Mouse (Mus musculus) heart, embryonic 14.5 days (tissue): ENCODE data around the gene Nup93. TPM values are rescaled to one million over a fixed set of nuclear protein-coding genes. Genes with fewer than 3 reads are reported as not detected.

Experiments used
- ATAC-seq: fragments of 200-750 bp; cut with Nextera tagmentation; 2 replicates; pipeline ENCODE4 v1.8.0; 2017; ENCODE audit warnings: low read depth, moderate TSS enrichment; ENCODE audit not compliant: insufficient number of reproducible peaks, insufficient read depth, low FRiP score
- H3K27ac ChIP-seq, 2 experiments: fragments of 200-500 bp in 1 of 2; fragments of 300-500 bp in 1 of 2; sonication (generic) in 1 of 2; replicated peaks in 1 of 2; 2 replicates each; pipeline ENCODE4 v1.5.1; 2012 to 2014; ENCODE audit warnings: low read depth in 2 of 2, low read length in 2 of 2, control low read depth in 1 of 2, mild to moderate bottlenecking in 1 of 2, mixed read lengths in 1 of 2; ENCODE audit not compliant: control insufficient read depth in 1 of 2, insufficient read depth in 1 of 2
- H3K27me3 ChIP-seq: fragments of 300-500 bp; sonication (generic); 2 replicates; pipeline ENCODE4 v1.6.1; 2014; ENCODE audit warnings: mild to moderate bottlenecking, low read length, control low read depth; ENCODE audit not compliant: control insufficient read depth, insufficient read depth
- H3K36me3 ChIP-seq: fragments of 300-500 bp; sonication (generic); 2 replicates; pipeline ENCODE4 v1.6.1; 2014; ENCODE audit warnings: mild to moderate bottlenecking, control low read depth, low read length, mixed read lengths; ENCODE audit not compliant: control insufficient read depth, insufficient read depth
- H3K4me1 ChIP-seq, 2 experiments: fragments of 200-500 bp in 1 of 2; fragments of 300-500 bp in 1 of 2; sonication (generic) in 1 of 2; 2 replicates each; pipeline ENCODE4 v1.6.1; 2012 to 2014; ENCODE audit warnings: low read length in 2 of 2, control low read depth in 1 of 2, mixed read lengths in 1 of 2; ENCODE audit not compliant: control insufficient read depth in 2 of 2, insufficient read depth in 2 of 2
- H3K4me2 ChIP-seq: fragments of 300-500 bp; sonication (generic); 2 replicates; pipeline ENCODE4 v1.6.1; 2014; ENCODE audit warnings: mild to moderate bottlenecking, low read length
- H3K4me3 ChIP-seq, 2 experiments: fragments of 200-500 bp in 1 of 2; fragments of 300-500 bp in 1 of 2; sonication (generic) in 1 of 2; 2 replicates each; pipeline ENCODE4 v1.5.1; 2012 to 2014; ENCODE audit warnings: low read length in 2 of 2, mild to moderate bottlenecking in 2 of 2, control low read depth in 1 of 2, low read depth in 1 of 2, moderate library complexity in 1 of 2; ENCODE audit not compliant: control insufficient read depth in 1 of 2, insufficient read depth in 1 of 2
- H3K9ac ChIP-seq: fragments of 300-500 bp; sonication (generic); 2 replicates; pipeline ENCODE4 v1.6.1; 2014; ENCODE audit warnings: mild to moderate bottlenecking, low read length
- H3K9me3 ChIP-seq: fragments of 300-500 bp; sonication (generic); 2 replicates; pipeline ENCODE4 v1.6.1; 2016; ENCODE audit warnings: low read length, control low read depth; ENCODE audit not compliant: control insufficient read depth
- WGBS: fragments of 180-500 bp; shearing (Covaris S2); extraction: QIAGEN DNeasy Blood & Tissue Kit; methylation state at CpG from one replicate; pipeline ENCODE4 v1.1.7; 2014; 5-methylcytosine and 5-hydroxymethylcytosine counted together
- polyA plus RNA-seq: library from polyadenylated mRNA; unstranded; fragments of >200 nt; fragmentation: Nextera tagmentation; extraction: Ambion mirVana; gene quantifications from 2 replicates; pipeline ENCODE4 v1.2.1, GENCODE M21; 2014

The Nup93 gene
- polyA plus RNA-seq, 1 experiment from 2014 or later, result 56.9 TPM

GRCm38 (mm10) chr8:94249836-94250435, 35.6 kb downstream of the Nup93 start:
- Histone ChIP-seq H3K4me1 (peaks cover 0 to 5% of the 10 kb centered on the region in 2 experiments; a peak in 1 of 4 replicates), H3K27me3 (no peaks in the 10 kb centered on the region), H3K4me2 (no peak overlapping the region), H3K27ac (no peak overlapping the region), H3K36me3 (no peaks in the 10 kb centered on the region), H3K9ac (no peak overlapping the region), H3K4me3 (no peak overlapping the region), H3K9me3 (no peaks in the 10 kb centered on the region)
- no peak for ATAC-seq
- WGBS, result 71% methylated on average over 2 of the region's 2 CpGs

- Histone ChIP-seq H3K4me3 (no peak overlapping the region), H3K27me3 (no peaks in the 10 kb centered on the region), H3K4me1 (peaks cover 0 to 3% of the 10 kb centered on the region in 2 experiments; a peak in 1 of 4 replicates), H3K27ac (no peak overlapping the region), H3K9me3 (no peaks in the 10 kb centered on the region), H3K36me3 (no peaks in the 10 kb centered on the region), H3K4me2 (no peak overlapping the region), H3K9ac (no peak overlapping the region)
- no peak for ATAC-seq
- 89% methylated on average over 6 of the region's 6 CpGs for WGBS
Observed at GRCm38 (mm10) chr8:94258881-94259280, 44.5 kb downstream of the Nup93 start.

GRCm38 (mm10) chr8:94262626-94263297, 48.4 kb downstream of the Nup93 start:
- H3K4me3 ChIP-seq, result no peak overlapping the region
- H3K9me3 ChIP-seq, result no peaks in the 10 kb centered on the region
- H3K9ac ChIP-seq, result no peak overlapping the region
- H3K36me3 ChIP-seq, result no peaks in the 10 kb centered on the region
- H3K4me1 ChIP-seq, result peaks cover 7 to 20% of the 10 kb centered on the region in 2 experiments
- H3K27ac ChIP-seq, result no peak overlapping the region
- WGBS, result 69% methylated on average over 3 of the region's 3 CpGs
- no peak overlapping the region for H3K4me2 ChIP-seq
- H3K27me3 ChIP-seq, result no peaks in the 10 kb centered on the region
- no peak for ATAC-seq

- Histone ChIP-seq H3K36me3 (no peaks in the 10 kb centered on the region), H3K4me3 (peak overlapping the region; percentile 27 to 30), H3K4me1 (peaks cover 12 to 46% of the 10 kb centered on the region in 2 experiments), H3K27ac (peak overlapping the region; percentile 61 to 69), H3K9me3 (no peaks in the 10 kb centered on the region), H3K4me2 (peak overlapping the region; percentile 59), H3K9ac (peak overlapping the region; percentile 58), H3K27me3 (no peaks in the 10 kb centered on the region)
- 32% methylated on average over 10 of the region's 10 CpGs for WGBS
- ATAC-seq, result no peak
Observed at GRCm38 (mm10) chr8:94266344-94267191, 52.2 kb downstream of the Nup93 start.

- Histone ChIP-seq H3K4me2 (peak overlapping the region; percentile 29; the same call in 1 of the 2 replicates), H3K36me3 (no peaks in the 10 kb centered on the region), H3K27me3 (no peaks in the 10 kb centered on the region), H3K4me3 (no peak overlapping the region), H3K9ac (no peak overlapping the region), H3K9me3 (no peaks in the 10 kb centered on the region), H3K4me1 (peaks cover 9 to 53% of the 10 kb centered on the region in 2 experiments), H3K27ac (no peak overlapping the region)
- 61% methylated on average over 3 of the region's 3 CpGs for WGBS
- ATAC-seq, result no peak
Observed at GRCm38 (mm10) chr8:94268359-94268890, 54.1 kb downstream of the Nup93 start.

GRCm38 (mm10) chr8:94270309-94270708, 55.9 kb downstream of the Nup93 start:
- no peak for ATAC-seq
- H3K27ac ChIP-seq, result peak overlapping the region; percentile 35 to 50; a peak in 3 of 4 replicates
- 73% methylated on average over 7 of the region's 7 CpGs for WGBS

GRCm38 (mm10) chr8:94271102-94271501, 56.7 kb downstream of the Nup93 start:
- H3K27me3 ChIP-seq, result no peaks in the 10 kb centered on the region
- WGBS, result 77% methylated on average over 7 of the region's 7 CpGs
- peaks cover 9 to 43% of the 10 kb centered on the region in 2 experiments for H3K4me1 ChIP-seq
- no peak overlapping the region for H3K27ac ChIP-seq
- H3K36me3 ChIP-seq, result no peaks in the 10 kb centered on the region
- no peak overlapping the region for H3K4me3 ChIP-seq
- no peak overlapping the region for H3K9ac ChIP-seq
- H3K4me2 ChIP-seq, result no peak overlapping the region
- ATAC-seq, result no peak
- no peaks in the 10 kb centered on the region for H3K9me3 ChIP-seq

More at GRCm38 (mm10) chr8:94270309-94270708, 55.9 kb downstream of the Nup93 start:
- Histone ChIP-seq H3K4me2 (peak overlapping the region; percentile 62), H3K36me3 (no peaks in the 10 kb centered on the region), H3K27me3 (no peaks in the 10 kb centered on the region), H3K4me3 (no peak overlapping the region), H3K9ac (peak overlapping the region; percentile 68; the same call in 1 of the 2 replicates), H3K4me1 (peaks cover 9 to 44% of the 10 kb centered on the region in 2 experiments), H3K9me3 (no peaks in the 10 kb centered on the region)
